Mouse (Mus musculus) liver, adult (tissue): ENCODE data around the gene C1qc.

Source experiments
- GATA4 ChIP-seq: IDR thresholded peaks from 2 replicates; pipeline ENCODE4 v1.6.1; 2014; ENCODE audit warnings: mild to moderate bottlenecking, low read length; ENCODE audit not compliant: insufficient replicate concordance

The C1qc gene

DNA sequence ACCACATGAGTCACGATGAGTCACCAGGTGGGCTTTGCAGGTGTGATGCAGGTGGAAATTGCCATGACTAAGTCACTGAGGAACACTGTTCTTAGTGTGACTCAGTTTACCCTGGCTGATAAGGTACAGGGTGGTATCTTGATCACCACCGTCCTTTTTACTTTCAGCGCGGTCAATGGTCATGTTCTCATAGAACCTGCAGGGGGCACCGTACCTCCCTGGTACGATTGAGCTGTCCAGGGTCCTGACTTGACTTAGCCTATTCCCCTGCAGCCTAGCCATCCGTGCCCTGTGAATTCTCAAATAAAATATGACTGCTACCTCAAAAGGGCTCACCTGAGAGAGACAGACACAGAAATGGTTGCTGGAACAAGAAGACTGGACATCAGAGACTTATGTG, 14.2 kb upstream of the C1qc start:
- TF ChIP-seq GATA4 = no peak

DNA sequence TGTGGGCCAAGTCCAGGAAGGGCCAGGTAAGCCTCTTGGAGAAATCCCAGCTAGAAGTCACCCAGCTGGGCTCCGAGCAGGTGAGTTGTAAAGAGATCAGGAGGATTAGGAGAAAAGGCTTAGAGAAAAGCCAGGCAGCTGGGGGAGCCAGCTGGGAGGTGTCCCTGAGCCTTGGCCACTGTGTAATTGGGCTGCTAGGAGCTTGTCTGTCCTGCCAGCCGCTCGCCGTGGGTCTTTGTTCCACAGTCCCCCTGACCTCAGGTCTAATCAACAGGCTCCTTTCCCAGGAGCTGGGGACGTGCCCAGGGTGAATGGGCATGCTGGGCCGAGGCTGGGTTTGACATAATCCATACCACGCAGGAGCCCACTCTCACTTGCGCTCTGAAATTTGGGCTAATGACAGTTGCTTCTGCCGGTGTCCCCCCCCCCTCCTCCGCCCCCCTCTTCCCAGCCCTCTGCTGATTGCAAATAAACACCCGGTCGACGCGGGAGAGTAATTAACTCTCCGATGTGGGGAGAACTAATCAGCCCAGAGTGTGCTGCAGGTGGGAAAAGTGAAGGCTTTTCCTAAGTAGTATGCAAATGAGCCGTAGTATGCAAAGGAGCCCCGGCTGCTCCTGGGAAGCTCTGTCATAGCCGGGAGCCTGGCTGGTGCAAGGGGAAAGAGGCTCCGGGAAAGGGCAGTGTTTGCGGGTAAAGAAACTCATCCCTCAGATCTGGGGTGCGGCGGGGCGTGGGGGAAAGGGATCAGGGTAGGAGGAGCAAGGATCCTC, 12.1 kb upstream of the C1qc start:
- no peak for TF ChIP-seq GATA4

DNA sequence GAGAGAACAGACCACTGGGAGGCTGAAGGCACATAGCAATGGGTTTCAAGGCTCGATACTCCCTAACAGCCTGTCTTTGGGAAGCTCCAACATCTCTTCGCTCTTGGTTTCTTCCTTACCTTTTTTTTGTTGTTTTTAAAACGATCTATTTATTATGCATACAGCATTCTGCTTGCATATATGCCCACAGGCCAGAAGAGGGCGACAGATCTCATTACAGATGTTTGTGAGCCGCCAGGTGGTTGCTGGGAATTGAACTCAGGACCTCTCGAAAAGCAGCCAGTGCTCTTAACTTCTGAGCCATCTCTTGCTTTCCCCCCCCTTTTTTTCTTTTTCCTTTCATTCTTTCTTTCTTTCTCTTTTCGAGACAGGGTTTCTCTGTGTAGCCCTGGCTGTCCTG, 6.3 kb upstream of the C1qc start:
- no peak for TF ChIP-seq GATA4

DNA sequence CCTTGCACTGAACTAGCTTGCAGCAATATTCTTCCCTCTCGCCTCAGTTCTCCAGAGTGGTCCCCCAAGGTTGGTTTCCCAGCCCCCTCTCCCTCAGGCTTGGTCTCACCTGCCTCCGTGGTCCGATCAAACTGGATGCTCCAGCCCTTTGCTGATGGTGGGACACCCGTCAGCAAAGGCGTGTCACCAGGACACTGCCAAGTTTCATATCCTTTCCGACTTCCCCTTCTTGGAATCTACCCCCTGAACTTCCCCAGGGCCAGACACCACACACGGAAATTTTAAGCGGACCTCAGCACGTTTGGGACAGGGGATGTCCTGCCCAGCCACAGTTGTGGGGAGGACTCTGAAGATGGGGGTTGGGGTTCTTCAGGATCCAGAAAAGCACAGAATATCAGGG, 5.8 kb upstream of the C1qc start, which contains the start of gene C1qa:
Gene C1qa, minus strand, starts transcription at position 167 of the 400 bp plus-strand sequence.
- no peak for TF ChIP-seq GATA4

DNA sequence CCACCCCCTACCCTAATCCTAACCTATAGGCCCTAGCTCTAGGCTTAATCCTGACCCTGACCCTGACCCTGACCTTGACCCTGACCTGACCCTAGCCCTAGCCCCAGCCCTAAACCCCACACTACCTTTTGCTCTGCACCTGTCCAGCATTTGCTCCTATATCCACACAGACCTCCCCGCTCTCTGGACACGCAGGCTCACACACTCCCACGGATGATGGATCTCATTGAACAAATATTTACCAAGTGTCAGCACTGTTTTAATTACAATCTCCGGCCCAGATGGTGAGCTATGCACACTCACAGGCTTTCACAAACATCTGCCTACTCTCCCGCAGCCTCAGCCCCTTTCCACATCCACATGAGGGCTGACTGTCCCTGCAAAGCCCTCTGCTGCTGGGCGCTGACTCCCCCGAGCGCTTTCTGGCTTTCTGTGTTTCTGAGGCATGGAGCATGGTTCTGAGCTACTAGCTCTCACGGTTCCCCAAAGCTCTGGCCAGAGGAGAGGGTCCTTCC, 5.3 kb upstream of the C1qc start:
- no peak for TF ChIP-seq GATA4

DNA sequence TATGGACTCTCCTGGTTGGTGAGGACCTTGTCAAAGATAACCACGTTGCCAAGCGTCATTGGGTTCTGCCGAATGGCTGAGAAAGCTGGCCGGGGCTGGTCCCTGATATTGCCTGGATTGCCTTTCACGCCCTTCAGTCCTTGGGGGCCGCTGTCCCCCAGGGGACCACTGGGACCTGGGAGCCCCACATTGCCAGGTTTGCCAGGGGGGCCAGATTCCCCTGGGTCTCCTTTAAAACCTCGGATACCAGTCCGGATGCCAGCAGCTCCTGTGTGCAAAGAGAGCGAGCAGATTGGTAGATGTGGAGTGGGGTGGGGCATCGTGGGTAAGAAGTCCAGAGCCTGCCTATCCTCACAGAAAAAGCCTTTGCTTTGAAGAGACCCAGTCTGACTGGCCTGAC, 3.6 kb upstream of the C1qc start:
- TF ChIP-seq GATA4 = no peak

DNA sequence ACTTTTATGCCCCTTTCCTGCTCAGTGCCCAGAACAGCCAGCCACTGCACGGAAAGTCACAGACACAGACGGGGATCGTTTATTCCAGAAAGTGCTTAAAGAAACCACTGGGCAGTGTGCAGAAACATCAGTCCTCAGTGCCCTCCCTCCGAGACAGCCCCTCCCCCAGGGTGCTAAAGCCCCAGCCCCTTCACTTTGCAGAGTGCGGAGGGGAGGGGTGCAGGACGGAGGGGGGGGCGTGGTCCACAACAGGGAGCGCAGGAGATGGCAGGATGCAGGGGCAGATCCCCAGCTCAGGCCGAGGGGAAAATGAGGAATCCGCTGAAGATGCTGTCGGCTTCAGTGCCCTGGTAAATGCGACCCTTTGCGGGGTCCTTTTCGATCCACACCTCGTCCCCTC, 3.0 kb upstream of the C1qc start:
- no peak for TF ChIP-seq GATA4

DNA sequence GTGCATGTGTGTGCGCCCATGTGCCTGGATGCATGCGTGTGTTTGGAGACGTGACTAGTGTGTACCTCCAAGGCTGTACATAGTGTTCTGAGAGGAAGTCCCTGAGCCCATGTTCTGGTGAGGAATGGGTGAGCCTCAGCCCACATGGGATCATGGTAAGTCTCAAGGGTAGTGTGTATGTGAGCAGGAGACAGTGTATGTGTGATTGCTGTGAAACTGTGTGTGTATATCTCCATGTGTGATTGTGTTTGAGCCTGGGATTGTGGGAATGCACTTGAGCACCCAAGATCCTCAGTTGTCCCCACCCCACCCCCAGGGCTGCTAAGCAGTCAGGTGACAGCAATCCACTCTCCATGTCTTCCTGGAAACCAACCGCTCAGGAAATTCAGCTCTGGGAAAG, 2.0 kb upstream of the C1qc start:
- no peak for TF ChIP-seq GATA4

DNA sequence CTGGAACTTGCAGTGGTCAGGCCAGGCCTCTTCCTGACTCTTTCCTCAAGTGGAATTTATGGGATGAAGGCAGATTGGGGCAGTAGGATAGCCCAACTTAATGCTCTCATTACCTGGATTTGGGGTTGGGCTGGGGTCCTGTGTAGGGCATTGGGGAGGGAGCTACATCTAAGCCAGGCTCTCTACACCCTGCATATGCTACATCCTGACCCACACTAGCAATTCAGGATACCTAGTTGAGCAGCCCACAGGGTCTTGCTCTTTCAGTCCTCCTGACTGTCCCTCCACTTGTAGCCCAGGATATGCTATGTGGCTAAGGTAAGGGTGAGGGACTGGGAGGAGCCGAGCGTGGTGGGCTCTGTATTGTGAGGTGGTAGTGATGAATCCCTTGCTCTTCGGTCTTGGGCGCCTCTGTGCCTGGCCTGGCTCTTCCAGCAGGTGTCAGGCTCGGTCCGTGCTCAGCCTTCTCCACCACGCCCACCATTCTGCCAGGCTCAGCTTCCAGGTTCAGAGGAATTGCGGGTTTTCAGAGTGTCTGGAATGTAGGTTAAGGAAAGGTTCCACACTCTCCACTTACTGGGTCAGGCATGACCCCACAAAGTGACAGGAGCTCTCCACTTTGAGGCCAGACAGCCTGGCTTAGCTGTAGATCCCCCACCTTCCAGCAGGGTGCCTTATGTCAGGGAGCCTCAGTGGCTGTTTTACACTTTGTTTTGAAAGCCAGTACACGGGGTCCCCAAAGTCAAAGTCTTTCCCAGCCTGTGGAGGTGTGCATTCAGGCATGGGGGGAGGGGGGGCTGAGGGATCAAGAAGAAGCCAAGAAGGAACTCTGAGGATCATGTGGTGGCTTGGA, 1.1 kb upstream of the C1qc start:
- TF ChIP-seq GATA4 = no peak

DNA sequence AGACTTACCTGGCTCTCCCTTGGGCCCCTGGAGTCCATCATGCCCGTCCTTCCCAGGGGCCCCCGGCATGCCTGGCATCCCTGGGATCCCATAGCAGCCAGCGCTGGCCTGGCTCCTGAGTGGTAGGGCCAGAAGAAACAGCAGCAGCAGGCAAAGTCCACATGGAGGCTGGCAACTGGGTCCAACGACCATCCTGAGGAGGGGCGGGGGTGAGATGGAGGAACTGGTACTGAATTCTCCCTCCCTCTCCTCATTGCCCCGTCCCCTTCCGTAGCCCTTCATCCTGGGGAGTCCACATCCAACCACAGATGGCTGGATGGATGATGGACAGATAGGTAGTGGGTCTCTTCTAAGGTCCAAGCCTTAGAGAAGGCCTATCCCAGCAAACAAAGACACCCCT, 494 bp downstream of the C1qc start:
- TF ChIP-seq GATA4 = no peak

DNA sequence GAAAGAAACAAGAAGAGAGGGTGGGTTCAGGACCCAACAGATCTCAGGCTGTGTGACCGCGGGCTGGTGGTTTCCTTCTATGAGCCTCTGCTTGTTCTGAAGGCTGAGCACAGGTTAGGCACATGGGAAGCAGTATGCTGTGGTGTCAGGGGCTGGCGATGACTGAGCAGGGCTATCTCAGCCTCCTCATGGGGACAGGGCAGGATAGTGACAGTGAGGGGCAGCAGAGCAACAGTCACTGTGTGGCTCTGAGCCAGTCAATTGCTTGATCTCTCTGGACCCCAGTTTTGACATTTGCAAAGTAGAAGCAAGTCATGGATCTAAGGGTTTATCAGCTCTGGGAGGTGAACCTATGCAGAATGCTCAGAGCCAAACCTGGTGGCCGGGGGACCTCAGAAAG, 1.8 kb downstream of the C1qc start:
- no peak for TF ChIP-seq GATA4

DNA sequence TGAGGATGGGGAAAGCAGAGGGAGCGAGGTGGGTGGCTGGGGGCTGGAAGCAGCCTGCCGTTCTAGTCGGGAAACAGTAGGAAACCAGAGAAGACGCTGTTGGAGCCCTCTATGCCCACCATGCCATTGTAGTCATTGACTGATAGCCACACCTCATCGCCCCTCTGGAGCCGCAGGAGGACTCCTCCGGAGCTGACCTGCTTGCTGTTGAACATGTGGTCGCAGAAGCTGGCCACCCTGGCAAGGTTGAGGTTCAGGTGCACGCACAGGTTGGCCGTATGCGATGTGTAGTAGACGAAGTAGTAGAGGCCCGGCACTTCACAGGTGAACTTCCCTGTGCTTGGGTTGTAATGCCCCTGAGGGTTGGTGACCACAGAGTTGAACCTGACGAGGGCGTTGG, 2.9 kb downstream of the C1qc start:
- no peak for TF ChIP-seq GATA4

DNA sequence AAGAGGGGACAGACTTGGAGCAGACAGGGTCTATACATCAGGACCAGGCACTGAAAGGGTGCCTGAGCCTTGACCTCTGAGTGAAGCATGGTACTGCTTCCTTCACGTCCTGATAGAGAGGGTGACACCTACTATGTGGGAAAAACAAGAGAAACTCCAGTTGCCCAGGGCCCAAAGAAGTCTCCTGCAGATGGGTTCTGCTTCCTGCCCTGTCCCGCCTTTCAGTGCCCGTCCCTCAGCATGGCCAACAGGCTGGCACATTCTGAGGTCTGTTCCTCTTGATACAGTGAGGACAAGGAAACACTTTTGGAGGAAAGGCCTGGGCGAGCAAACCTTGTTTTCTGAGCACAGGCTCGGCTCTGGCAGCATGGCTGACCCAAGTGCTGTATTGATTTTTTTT, 5.2 kb downstream of the C1qc start:
- TF ChIP-seq GATA4 = no peak

DNA sequence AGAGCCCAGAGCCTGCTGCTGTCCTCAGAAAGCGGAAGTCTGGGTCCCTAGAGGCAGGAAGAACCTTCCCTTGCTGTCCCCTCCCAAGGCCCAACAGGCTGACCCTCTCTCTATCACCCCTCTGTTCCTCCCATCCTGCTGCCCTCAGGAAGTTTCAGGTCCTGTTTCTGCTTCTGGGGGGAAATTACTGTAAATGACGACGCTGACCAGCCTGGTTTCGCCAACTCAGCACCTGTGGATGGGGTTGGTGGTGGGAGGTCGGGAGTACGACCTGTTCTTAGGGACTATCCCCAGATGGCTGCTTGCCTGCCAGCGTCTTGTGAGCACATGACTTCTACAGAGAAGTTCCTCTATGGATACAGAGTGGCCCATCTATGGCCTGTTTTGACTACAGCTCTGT, 6.8 kb downstream of the C1qc start, which contains the start of gene C1qb:
Gene C1qb, minus strand, starts transcription at position 87 of the 400 bp plus-strand sequence.
- TF ChIP-seq GATA4 = no peak

DNA sequence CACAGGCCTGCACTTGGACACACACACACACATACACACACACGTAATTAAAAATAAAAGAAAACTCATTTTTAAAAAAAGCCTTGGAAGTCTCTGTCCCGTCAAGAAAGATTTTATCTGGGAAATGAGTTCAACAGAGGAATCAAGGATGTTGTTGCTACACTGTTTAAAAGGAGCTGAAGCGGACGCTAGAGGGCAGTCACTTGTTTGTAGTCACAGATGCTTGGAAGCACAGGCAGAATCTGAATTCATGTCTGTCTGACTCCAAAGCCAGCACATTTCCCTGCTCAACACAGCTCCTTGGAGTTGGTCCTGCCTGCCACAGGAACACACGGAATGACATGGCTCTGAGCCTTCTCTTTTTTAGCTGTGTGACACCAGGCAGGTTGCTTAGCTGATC, 14.3 kb downstream of the C1qc start:
- no peak for TF ChIP-seq GATA4

DNA sequence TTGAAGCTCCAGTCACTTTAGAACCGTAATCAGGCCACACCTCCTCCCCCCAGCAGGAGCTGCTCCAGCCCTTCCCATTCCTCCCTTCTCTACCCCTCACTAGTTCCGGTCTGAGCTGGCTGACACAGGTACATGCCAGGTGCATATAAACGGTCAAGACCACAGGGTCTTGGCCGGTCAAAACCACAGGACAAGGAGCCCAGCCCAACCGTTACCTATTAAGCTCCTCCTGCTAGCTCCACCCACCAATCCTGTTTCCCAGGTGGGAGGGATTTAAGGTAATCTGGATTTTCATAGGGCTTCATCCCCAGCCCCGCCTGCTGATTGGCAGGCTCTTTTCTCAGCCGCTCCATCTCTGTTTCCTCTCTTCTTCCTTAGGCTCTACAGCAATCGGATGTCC, 14.7 kb downstream of the C1qc start:
- TF ChIP-seq GATA4 = no peak
